ENCODE assay signal across 8 mouse cellular contexts in genomic region chr7:99916741-99917319, GRCm38 (mm10). TPM values are rescaled to one million over a fixed set of nuclear protein-coding genes. Genes with fewer than 3 reads are reported as not detected.
DNase-seq lines count a peak whose midpoint lies in the region; ATAC-seq and TF ChIP-seq lines count a peak whose summit lies in the region.

No protein-coding gene starts in this region.

- peak; percentile 41; the same call in 1 of the 2 replicates for ATAC-seq in embryonic facial prominence, embryonic 11.5 days (replicated peaks; ENCODE audit: insufficient number of reproducible peaks, low FRiP score, low TSS enrichment, low read depth)
- 0 out of 2 replicates have a peak, but pooled peaks have one; percentile 23 for ATAC-seq in heart, embryonic 16.5 days (replicated peaks; ENCODE audit: extremely low read depth, insufficient read depth, low FRiP score)
- ATAC-seq in lung, embryonic 14.5 days (ENCODE audit: insufficient read depth), result peak; percentile 29

- H3K79me2 ChIP-seq in CH12.LX (replicated peaks; ENCODE audit: control insufficient read depth, extremely low read depth, insufficient read depth, poor library complexity, severe bottlenecking), result no peaks in the 10 kb centered on the region

- no peak overlapping the region for H3K4me3 ChIP-seq in CH12.LX (replicated peaks in 1 of 3; ENCODE audit: low read depth in 2 of 3, low read length in 2 of 3, poor library complexity in 1 of 3)
- H3K4me3 ChIP-seq in embryonic facial prominence, embryonic 11.5 days (ENCODE audit: low read depth, low read length), result peak overlapping the region; percentile 19
- peak overlapping the region; percentile 54 for H3K4me3 ChIP-seq in heart, embryonic 16.5 days (ENCODE audit: low read length)
- peak overlapping the region; percentile 37 for H3K4me3 ChIP-seq in lung, embryonic 14.5 days (ENCODE audit: low read depth, low read length)

- no peaks in the 10 kb centered on the region for H3K4me1 ChIP-seq in CH12.LX (ENCODE audit: control insufficient read depth in 1 of 2, insufficient read depth in 2 of 2)
- H3K4me1 ChIP-seq in embryonic facial prominence, embryonic 11.5 days (ENCODE audit: control insufficient read depth, insufficient read depth, low read length), result no peaks in the 10 kb centered on the region
- H3K4me1 ChIP-seq in heart, embryonic 16.5 days (ENCODE audit: control insufficient read depth, insufficient read depth, low read length), result peaks cover 10% of the 10 kb centered on the region
- H3K4me1 ChIP-seq in lung, embryonic 14.5 days (ENCODE audit: insufficient read depth), result peaks cover 3% of the 10 kb centered on the region

- H3K9ac ChIP-seq in CH12.LX (ENCODE audit: insufficient read depth, low read depth), result no peak overlapping the region
- H3K9ac ChIP-seq in embryonic facial prominence, embryonic 11.5 days (replicated peaks; ENCODE audit: low read length), result peak overlapping the region; percentile 8
- H3K9ac ChIP-seq in heart, embryonic 16.5 days (ENCODE audit: low read length), result peak overlapping the region; percentile 67
- H3K9ac ChIP-seq in lung, embryonic 14.5 days, result peak overlapping the region; percentile 49

- no peak for TF ChIP-seq POLR2A in CH12.LX (IDR thresholded peaks at IDR 0.05; ENCODE audit: low read depth, low read length)

- H3K9me3 ChIP-seq in CH12.LX (replicated peaks; ENCODE audit: low read length), result no peaks in the 10 kb centered on the region
- no peaks in the 10 kb centered on the region for H3K9me3 ChIP-seq in embryonic facial prominence, embryonic 11.5 days (replicated peaks; ENCODE audit: control insufficient read depth, low read length)
- H3K9me3 ChIP-seq in heart, embryonic 16.5 days (replicated peaks; ENCODE audit: control insufficient read depth, low read length), result no peaks in the 10 kb centered on the region
- no peaks in the 10 kb centered on the region for H3K9me3 ChIP-seq in lung, embryonic 14.5 days (ENCODE audit: low read depth, low read length)

- DNase-seq in CH12.LX (ENCODE audit: extremely low read depth) (peak; percentile 13), adipocyte (ENCODE audit: low spot score) (no peak)
- DNase-seq in adrenal gland, adult 8-10 months, result peak; percentile 58
- DNase-seq in embryonic facial prominence, embryonic 11.5 days (ENCODE audit: low spot score), result peak; percentile 76
- DNase-seq in kidney, postnatal 14 days, result peak; percentile 47
- DNase-seq in lung, embryonic 14.5 days, result peak; percentile 76
- DNase-seq in ovary, postnatal 14 days (ENCODE audit: low spot score), result peak; percentile 38

- H3K27me3 ChIP-seq in CH12.LX (replicated peaks), result no peaks in the 10 kb centered on the region
- no peaks in the 10 kb centered on the region; the same call in 1 of the 2 replicates for H3K27me3 ChIP-seq in embryonic facial prominence, embryonic 11.5 days (ENCODE audit: control insufficient read depth, insufficient read depth, low read length)
- 0 out of 2 replicates have a peak, but pooled peaks cover 9% of the 10 kb centered on the region for H3K27me3 ChIP-seq in heart, embryonic 16.5 days (ENCODE audit: control insufficient read depth, insufficient read depth, low read length)
- peaks cover 6% of the 10 kb centered on the region; the same call in 1 of the 2 replicates for H3K27me3 ChIP-seq in lung, embryonic 14.5 days (ENCODE audit: insufficient read depth, low read length)

- dilution Hi-C loops in CH12.LX (cut with MboI; ENCODE audit: extremely low pct_ligation_motif_present, extremely low pct_unique_long_range_greater_than_20kb, low sequenced_read_pairs), result no loop called here

- peak; percentile 16 to 42; a peak in 3 of 4 replicates for TF ChIP-seq CTCF in CH12.LX (conservative IDR thresholded peaks at IDR 0.05 in 1 of 2, IDR thresholded peaks at IDR 0.05 in 1 of 2; ENCODE audit: low read depth in 2 of 2, low read length in 2 of 2)
- TF ChIP-seq CTCF in lung, embryonic 14.5 days (IDR thresholded peaks at IDR 0.05; ENCODE audit: low read depth), result peak; percentile 79

- WGBS in embryonic facial prominence, embryonic 11.5 days, result 7% methylated on average over 22 of the region's 22 CpGs
- WGBS in heart, embryonic 16.5 days, result 6% methylated on average over 22 of the region's 22 CpGs
- WGBS in lung, embryonic 14.5 days, result 4% methylated on average over 22 of the region's 22 CpGs

- no peak for TF ChIP-seq EP300 in CH12.LX (IDR thresholded peaks at IDR 0.05; ENCODE audit: low read length)

- in situ Hi-C loops in CH12.LX (cut with MboI; ENCODE audit: low pct_ligation_motif_present, low pct_unique_long_range_greater_than_20kb, low sequenced_read_pairs), result no loop called here

- peaks cover 0 to 12% of the 10 kb centered on the region in 2 experiments for H3K36me3 ChIP-seq in CH12.LX (replicated peaks in 1 of 2; ENCODE audit: control insufficient read depth in 1 of 2, insufficient read depth in 1 of 2, low read length in 1 of 2)
- no peaks in the 10 kb centered on the region for H3K36me3 ChIP-seq in embryonic facial prominence, embryonic 11.5 days (replicated peaks; ENCODE audit: control insufficient read depth, insufficient read depth, low read depth, low read length)
- H3K36me3 ChIP-seq in heart, embryonic 16.5 days (ENCODE audit: control insufficient read depth, insufficient read depth), result peaks cover 2% of the 10 kb centered on the region; the same call in 1 of the 2 replicates
- H3K36me3 ChIP-seq in lung, embryonic 14.5 days (ENCODE audit: insufficient read depth), result peaks cover 5% of the 10 kb centered on the region; the same call in 1 of the 2 replicates

- no peak overlapping the region for H3K27ac ChIP-seq in CH12.LX (ENCODE audit: insufficient read depth, low read depth)
- H3K27ac ChIP-seq in embryonic facial prominence, embryonic 11.5 days (replicated peaks; ENCODE audit: low read depth, low read length), result no peak overlapping the region
- no peak overlapping the region for H3K27ac ChIP-seq in heart, embryonic 16.5 days (ENCODE audit: low read length)
- H3K27ac ChIP-seq in lung, embryonic 14.5 days (ENCODE audit: low read depth), result no peak overlapping the region

- no peak overlapping the region for H3K4me2 ChIP-seq in CH12.LX (ENCODE audit: insufficient read depth, low read depth, poor library complexity, severe bottlenecking)
- peak overlapping the region; percentile 57 for H3K4me2 ChIP-seq in embryonic facial prominence, embryonic 11.5 days (ENCODE audit: low read depth, low read length)
- H3K4me2 ChIP-seq in heart, embryonic 16.5 days (ENCODE audit: low read depth, low read length), result peak overlapping the region; percentile 84
- peak overlapping the region; percentile 82 for H3K4me2 ChIP-seq in lung, embryonic 14.5 days

- no peak for TF ChIP-seq RAD21 in CH12.LX (IDR thresholded peaks at IDR 0.05; ENCODE audit: low read depth, low read length)

TF ChIP-seq in CH12.LX, 34 proteins besides CTCF, POLR2A, EP300 and RAD21:
- TF ChIP-seq SIN3A (IDR thresholded peaks at IDR 0.05; ENCODE audit: low read length) (no peak), SMC3 (IDR thresholded peaks at IDR 0.05; ENCODE audit: low read depth, low read length) (peak; percentile 25; the same call in 1 of the 2 replicates)

RNA-seq across cellular contexts. Expression of gene Spcs2, which starts 53.6 kb away (rescaled TPM):
- total RNA-seq in CH12.LX (2012; rRNA removed), result 203 and 247 TPM in 2 replicates
- 268 and 272 TPM in 2 replicates for total RNA-seq in CH12.LX (2014; rRNA removed)
- polyA plus RNA-seq in CH12.LX (2012; ENCODE audit: insufficient read length, low read depth), result 232 and 242 TPM in 2 replicates
- total RNA-seq in adrenal gland, adult 8-10 months (2022), result 100 to 1,000 TPM; 194 to 235 (median 202) TPM
- 350 and 360 TPM in 2 replicates for polyA plus RNA-seq in embryonic facial prominence, embryonic 11.5 days (2014; fragmentation: Nextera tagmentation; extraction: Ambion mirVana)
- polyA plus RNA-seq in heart, embryonic 16.5 days (2015; fragmentation: Nextera tagmentation; extraction: Ambion mirVana), result 180 and 224 TPM in 2 replicates
- 322 and 366 TPM in 2 replicates for polyA plus RNA-seq in lung, embryonic 14.5 days (2014; fragmentation: Nextera tagmentation; extraction: Ambion mirVana)

RNA-seq across cellular contexts. Expression of gene Xrra1, which starts 57.9 kb away (rescaled TPM):
- total RNA-seq in CH12.LX (2012; rRNA removed) (0.25 and 0.59 TPM in 2 replicates), CH12.LX (2014; rRNA removed) (0.17 and 0.39 TPM in 2 replicates)
- polyA plus RNA-seq in CH12.LX (2012; ENCODE audit: insufficient read length, low read depth), result 0.49 and 0.65 TPM in 2 replicates
- 1 to 10 TPM in 2 of 4 experiments, under 1 TPM in 2; 0.35 to 4.6 (median 2.3) TPM for total RNA-seq in adrenal gland, adult 8-10 months (2022)
- polyA plus RNA-seq in embryonic facial prominence, embryonic 11.5 days (2014; fragmentation: Nextera tagmentation; extraction: Ambion mirVana), result 0.20 and 0.52 TPM in 2 replicates
- polyA plus RNA-seq in heart, embryonic 16.5 days (2015; fragmentation: Nextera tagmentation; extraction: Ambion mirVana), result 0.12 and 0.46 TPM in 2 replicates
- polyA plus RNA-seq in lung, embryonic 14.5 days (2014; fragmentation: Nextera tagmentation; extraction: Ambion mirVana), result 0.30 and 0.34 TPM in 2 replicates

Comparison
In these comparisons a context has a peak if more than half of its experiments do, and no peak if none do; other contexts are left out.
1. H3K4me3 ChIP-seq: peak in embryonic facial prominence, embryonic 11.5 days (single experiment), heart, embryonic 16.5 days (single experiment) and lung, embryonic 14.5 days (single experiment); none in CH12.LX (0 of 3).
2. Peak in every context shown above with its lines, with median percentiles within 50 percentile points of each other: ATAC-seq.